Mouse (Mus musculus) limb, embryonic 10.5 days (tissue): ENCODE data around the gene Olfr1179. TPM values are rescaled to one million over a fixed set of nuclear protein-coding genes. Genes with fewer than 3 reads are reported as not detected.
"Not testable (repeated sequence)": the region's sequence is repeated elsewhere in the genome, so short reads cannot be mapped to it uniquely, and the experiment has no call there.

Experiments used
- DNase-seq: peaks from one replicate; pipeline ENCODE4 v3.0.0-alpha.2; 2017; ENCODE audit warnings: low spot score
- H3K27ac ChIP-seq: fragments of 300-500 bp; sonication (generic); 2 replicates; pipeline ENCODE4 v1.5.1; 2016; ENCODE audit warnings: mild to moderate bottlenecking
- H3K27me3 ChIP-seq: fragments of 300-500 bp; sonication (generic); 2 replicates; pipeline ENCODE4 v1.6.1; 2016; ENCODE audit warnings: low read depth, mild to moderate bottlenecking; ENCODE audit not compliant: poor library complexity, severe bottlenecking
- H3K36me3 ChIP-seq: fragments of 300-500 bp; sonication (generic); 2 replicates; pipeline ENCODE4 v1.6.1; 2016; ENCODE audit warnings: mild to moderate bottlenecking, moderate library complexity
- H3K4me1 ChIP-seq: fragments of 300-500 bp; sonication (generic); 2 replicates; pipeline ENCODE4 v1.6.1; 2016
- H3K4me3 ChIP-seq: fragments of 300-500 bp; sonication (generic); 2 replicates; pipeline ENCODE4 v1.5.1; 2016; ENCODE audit warnings: mild to moderate bottlenecking, moderate library complexity
- H3K9me3 ChIP-seq: fragments of 300-500 bp; sonication (generic); replicated peaks from 2 replicates; pipeline ENCODE4 v1.6.1; 2016; ENCODE audit warnings: mild to moderate bottlenecking
- WGBS: fragments of 180-500 bp; shearing (Covaris S2); methylation state at CpG from one replicate; pipeline ENCODE4 v1.1.7; 2016; 5-methylcytosine and 5-hydroxymethylcytosine counted together
- polyA plus RNA-seq: library from polyadenylated mRNA; unstranded; fragments of >200 nt; fragmentation: Nextera tagmentation; extraction: Ambion mirVana; gene quantifications from 2 replicates; pipeline ENCODE4 v1.2.1, GENCODE M21; 2016

Olfr1179 gene
- polyA plus RNA-seq = not detected in 2 replicates

- no peak within 1 kb of the TSS for H3K4me3 ChIP-seq
- 85% methylated on average over 3 of the region's 3 CpGs for WGBS
- no peaks in the 10 kb centered on the region for H3K36me3 ChIP-seq
- no peaks in the 10 kb centered on the region for H3K27me3 ChIP-seq
- no peaks in the 10 kb centered on the region for H3K4me1 ChIP-seq
- DNase-seq = no peak
- no peaks in the 10 kb centered on the region for H3K9me3 ChIP-seq
- no peak within 1 kb of the TSS for H3K27ac ChIP-seq
Observed at GRCm38 (mm10) chr2:88406353-88406752, at the start of gene Olfr1179. TSS of gene Olfr1179 (minus strand) at chr2:88406453.

- not testable (repeated sequence) for H3K4me1 ChIP-seq, H3K4me3 ChIP-seq, H3K27ac ChIP-seq, DNase-seq, H3K9me3 ChIP-seq, H3K27me3 ChIP-seq, H3K36me3 ChIP-seq
- 77% methylated on average over 1 of the region's 1 CpGs for WGBS
Observed at GRCm38 (mm10) chr2:88454567-88454966, 48.3 kb upstream of the Olfr1179 start, which contains the start of gene Olfr1183. TSS of gene Olfr1183 (plus strand) at chr2:88454867.

GRCm38 (mm10) chr2:88449031-88449430, 42.8 kb upstream of the Olfr1179 start, which contains the start of gene Gm13757:
TSS of gene Gm13757 (minus strand) at chr2:88449131.
- no peaks in the 10 kb centered on the region for H3K9me3 ChIP-seq

GRCm38 (mm10) chr2:88426071-88426470, 19.8 kb upstream of the Olfr1179 start, which contains the start of gene Olfr1181:
TSS of gene Olfr1181 (minus strand) at chr2:88426171.
- Histone ChIP-seq H3K9me3 (no peaks in the 10 kb centered on the region), H3K4me1 (no peaks in the 10 kb centered on the region), H3K4me3 (no peak within 1 kb of the TSS), H3K27ac (no peak within 1 kb of the TSS), H3K36me3 (no peaks in the 10 kb centered on the region), H3K27me3 (no peaks in the 10 kb centered on the region)
- no peak for DNase-seq
- WGBS = 88% methylated on average over 1 of the region's 1 CpGs

More at GRCm38 (mm10) chr2:88449031-88449430, 42.8 kb upstream of the Olfr1179 start, which contains the start of gene Gm13757:
- no peak for DNase-seq
- no peaks in the 10 kb centered on the region for H3K36me3 ChIP-seq
- H3K27ac ChIP-seq = no peak within 1 kb of the TSS
- H3K27me3 ChIP-seq = no peaks in the 10 kb centered on the region
- no peaks in the 10 kb centered on the region for H3K4me1 ChIP-seq
- WGBS = 93% methylated on average over 1 of the region's 1 CpGs
- H3K4me3 ChIP-seq = no peak within 1 kb of the TSS

GRCm38 (mm10) chr2:88419051-88419450, 12.8 kb upstream of the Olfr1179 start, which contains the start of gene Olfr1180:
TSS of gene Olfr1180 (minus strand) at chr2:88419151.
- DNase-seq = no peak
- Histone ChIP-seq H3K4me3 (no peak within 1 kb of the TSS), H3K27me3 (no peaks in the 10 kb centered on the region), H3K9me3 (no peaks in the 10 kb centered on the region), H3K27ac (no peak within 1 kb of the TSS), H3K4me1 (no peaks in the 10 kb centered on the region), H3K36me3 (no peaks in the 10 kb centered on the region)
- 86% methylated on average over 2 of the region's 2 CpGs for WGBS

GRCm38 (mm10) chr2:88386762-88387161, 19.5 kb downstream of the Olfr1179 start, which contains the start of gene Olfr1178:
TSS of gene Olfr1178 (plus strand) at chr2:88387062.
- Histone ChIP-seq H3K27me3 (no peaks in the 10 kb centered on the region), H3K36me3 (no peaks in the 10 kb centered on the region), H3K4me3 (no peak within 1 kb of the TSS), H3K27ac (no peak within 1 kb of the TSS), H3K9me3 (no peaks in the 10 kb centered on the region), H3K4me1 (no peaks in the 10 kb centered on the region)
- WGBS = 90% methylated on average over 1 of the region's 1 CpGs
- no peak for DNase-seq

- Histone ChIP-seq H3K27me3 (no peaks in the 10 kb centered on the region), H3K4me3 (no peak overlapping the region), H3K36me3 (no peaks in the 10 kb centered on the region), H3K4me1 (no peaks in the 10 kb centered on the region), H3K9me3 (no peaks in the 10 kb centered on the region), H3K27ac (no peak overlapping the region)
- no peak for DNase-seq
- 7% methylated on average over 2 of the region's 2 CpGs for WGBS
Observed at GRCm38 (mm10) chr2:88356304-88356703, 49.9 kb downstream of the Olfr1179 start.

Other genes starting within 250 kb of the Olfr1179 start
- not detected in 2 replicates for gene Olfr1168, start 224.6 kb downstream of the Olfr1179 start, polyA plus RNA-seq
- not detected in 2 replicates for gene Olfr1170, start 178.1 kb downstream of the Olfr1179 start, polyA plus RNA-seq
- gene Olfr1173, start 126.6 kb downstream of the Olfr1179 start, polyA plus RNA-seq = not detected in 2 replicates
- not detected in 2 replicates for gene Olfr1174-ps, start 91.3 kb downstream of the Olfr1179 start, polyA plus RNA-seq
- not detected in 2 replicates for gene Olfr1175-ps, start 79.2 kb downstream of the Olfr1179 start, polyA plus RNA-seq
- not detected in 2 replicates for gene Olfr1176, start 69.7 kb downstream of the Olfr1179 start, polyA plus RNA-seq
- gene Olfr1177-ps, start 60.0 kb downstream of the Olfr1179 start, polyA plus RNA-seq = not detected in 2 replicates
- not detected in 2 replicates for gene Olfr1178, start 19.4 kb downstream of the Olfr1179 start, polyA plus RNA-seq
- not detected in 2 replicates for gene Olfr1180, start 12.7 kb upstream of the Olfr1179 start, polyA plus RNA-seq
- not detected in 2 replicates for gene Olfr1181, start 19.7 kb upstream of the Olfr1179 start, polyA plus RNA-seq
- not detected in 2 replicates for gene Gm13757, start 42.7 kb upstream of the Olfr1179 start, polyA plus RNA-seq
- gene Olfr1183, start 48.4 kb upstream of the Olfr1179 start, polyA plus RNA-seq = not detected in 2 replicates
- gene Olfr1184, start 77.1 kb upstream of the Olfr1179 start, polyA plus RNA-seq = not detected in 2 replicates
- gene Olfr1185-ps1, start 86.9 kb upstream of the Olfr1179 start, polyA plus RNA-seq = not detected in 2 replicates
- gene Olfr1186, start 112.1 kb upstream of the Olfr1179 start, polyA plus RNA-seq = not detected in 2 replicates
- gene Olfr1188, start 150.5 kb upstream of the Olfr1179 start, polyA plus RNA-seq = not detected in 2 replicates
- gene Olfr1189, start 180.0 kb upstream of the Olfr1179 start, polyA plus RNA-seq = not detected in 2 replicates
- not detected in 2 replicates for gene Olfr1191-ps1, start 234.1 kb upstream of the Olfr1179 start, polyA plus RNA-seq
- gene Olfr1192-ps1, start 242.1 kb upstream of the Olfr1179 start, polyA plus RNA-seq = not detected in 2 replicates